Mouse (Mus musculus) kidney, adult 18-20 months (tissue): Measurements from ENCODE around the gene Igsf6.
A peak's percentile ranks its signal among the peaks of the same experiment; 100 is the strongest.

Experiments used
- DNase-seq: peaks from one replicate; pipeline ENCODE4 v3.0.0; 2021

Gene Igsf6

GRCm38 (mm10) chr7:121074281-121074680 is at the start of gene Igsf6:
TSS of gene Igsf6 (minus strand) at chr7:121074572.
- DNase-seq = peak; percentile 39

- DNase-seq = peak; percentile 85
Observed at GRCm38 (mm10) chr7:121120143-121120818, 45.9 kb upstream of the Igsf6 start.

DNA sequence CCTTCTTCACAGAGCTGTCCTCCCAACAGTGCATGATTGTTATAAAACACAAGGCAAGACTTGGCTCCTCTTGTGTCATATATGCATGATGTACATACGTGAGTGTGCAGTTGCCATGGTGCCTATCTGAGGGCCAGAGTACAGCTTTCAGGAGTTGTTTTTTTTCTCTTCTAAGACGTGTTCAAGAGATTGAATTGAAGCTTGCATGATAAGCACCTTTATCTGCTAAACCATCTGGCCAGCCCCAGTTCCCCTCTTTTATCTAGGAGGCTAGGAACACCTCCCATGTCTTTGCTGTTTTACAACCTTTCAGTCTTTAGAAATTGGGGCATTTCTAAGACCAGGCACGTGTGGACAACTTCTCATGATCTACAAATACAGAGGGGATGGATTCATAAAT is 37.4 kb upstream of the Igsf6 start:
- DNase-seq = no peak

- DNase-seq = no peak
Observed at GRCm38 (mm10) chr7:121111321-121111720, 36.9 kb upstream of the Igsf6 start.

DNA sequence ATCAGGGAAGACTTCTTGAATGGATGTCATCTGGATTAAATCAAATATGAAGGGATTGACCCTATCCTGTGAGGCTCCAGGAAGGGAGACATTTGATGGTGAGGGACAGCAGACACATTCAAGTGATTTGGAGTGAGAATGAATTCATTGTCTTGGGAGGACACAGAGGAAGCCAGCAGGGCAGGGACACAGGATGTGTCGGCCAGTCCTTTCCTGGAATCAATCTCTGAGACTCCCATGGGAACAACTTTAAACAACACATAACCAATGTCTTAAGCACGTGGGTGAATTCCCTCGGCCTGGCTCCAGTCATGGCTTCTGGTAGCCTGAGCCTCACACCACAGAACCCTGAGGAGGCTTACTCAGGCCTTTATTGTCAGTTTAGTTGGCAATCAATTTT is 33.5 kb upstream of the Igsf6 start:
- DNase-seq = peak; percentile 5

DNA sequence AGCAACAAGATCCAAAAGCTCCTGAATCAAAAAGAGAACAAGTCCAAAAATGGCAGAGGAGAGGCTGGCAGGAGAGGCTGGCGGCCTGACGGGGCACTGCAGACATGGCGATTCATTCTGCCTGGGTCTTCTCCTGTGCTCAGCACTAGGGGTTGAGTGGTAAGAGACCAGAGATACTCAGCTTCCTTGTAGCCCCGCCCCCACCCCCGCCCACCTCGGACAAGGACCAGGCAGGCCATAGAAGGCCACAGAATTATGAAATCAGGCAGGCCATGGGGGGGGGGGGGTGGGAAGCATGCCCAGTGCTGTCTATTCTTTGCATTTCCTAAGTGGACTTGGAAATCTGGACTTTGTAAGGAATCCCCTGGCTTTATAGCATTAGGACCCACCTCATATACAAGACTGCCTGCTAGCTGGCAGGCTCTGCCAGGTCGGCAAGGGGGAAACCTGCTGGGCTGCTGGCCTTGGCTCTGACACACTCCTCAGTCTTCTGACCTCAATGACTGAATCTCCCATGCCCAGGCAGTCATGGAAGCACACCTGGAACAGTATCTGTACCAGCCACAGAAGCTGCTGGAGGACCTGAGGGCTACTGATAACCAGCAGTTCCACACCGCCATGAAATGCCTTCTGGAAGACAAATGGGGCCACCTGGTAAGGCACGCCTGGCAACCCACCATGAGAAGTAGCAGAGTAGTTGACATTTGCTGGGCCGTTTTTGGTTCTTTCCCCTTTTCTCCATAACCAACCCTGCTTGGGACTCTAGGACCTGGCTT is 24.4 kb upstream of the Igsf6 start:
- DNase-seq = no peak

- no peak for DNase-seq
Observed at GRCm38 (mm10) chr7:121093026-121093425, 18.7 kb upstream of the Igsf6 start.

DNA sequence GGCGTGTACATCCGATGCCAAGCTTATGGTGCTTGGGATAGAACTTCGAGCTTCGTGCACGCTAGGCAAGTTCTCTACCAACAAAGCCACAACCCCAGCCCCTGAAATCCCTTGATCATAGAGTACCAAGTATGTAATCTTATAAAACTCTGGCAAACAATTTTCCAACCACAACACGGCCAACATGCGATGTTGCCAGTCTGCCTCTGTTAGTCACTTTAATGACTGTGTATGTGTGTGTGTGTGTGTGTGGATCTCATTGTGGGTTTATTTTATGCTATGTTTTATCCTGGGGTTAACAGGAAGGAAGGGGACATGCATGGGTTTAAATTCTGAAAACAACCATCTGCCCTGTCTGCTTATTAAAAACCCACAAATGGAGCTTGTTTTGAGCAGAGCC is 16.4 kb upstream of the Igsf6 start:
- DNase-seq = no peak

DNA sequence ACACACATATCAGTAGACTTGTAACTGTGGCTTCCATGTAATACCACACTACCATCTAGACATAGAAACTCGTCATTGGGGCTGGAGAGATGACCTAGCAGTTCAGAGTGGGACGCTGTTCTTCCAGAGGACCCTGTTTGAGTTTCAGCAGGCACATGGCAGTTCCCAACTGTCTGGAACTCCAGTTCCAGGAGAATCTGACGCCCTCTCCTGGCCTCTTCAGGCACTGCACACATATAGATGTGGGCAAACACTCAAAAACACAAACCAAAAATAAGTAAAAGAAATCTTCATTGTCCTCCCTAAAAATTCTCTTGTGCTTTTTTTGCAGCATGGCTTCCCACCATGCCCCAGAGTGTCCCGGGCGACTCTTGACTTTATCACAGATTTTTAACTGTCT is 14.4 kb upstream of the Igsf6 start:
- no peak for DNase-seq

GRCm38 (mm10) chr7:121085500-121085899 is 11.1 kb upstream of the Igsf6 start:
- DNase-seq = no peak

GRCm38 (mm10) chr7:121084840-121085453 is 10.6 kb upstream of the Igsf6 start:
- no peak for DNase-seq

GRCm38 (mm10) chr7:121082949-121083513 is 8.7 kb upstream of the Igsf6 start:
- DNase-seq = no peak

DNA sequence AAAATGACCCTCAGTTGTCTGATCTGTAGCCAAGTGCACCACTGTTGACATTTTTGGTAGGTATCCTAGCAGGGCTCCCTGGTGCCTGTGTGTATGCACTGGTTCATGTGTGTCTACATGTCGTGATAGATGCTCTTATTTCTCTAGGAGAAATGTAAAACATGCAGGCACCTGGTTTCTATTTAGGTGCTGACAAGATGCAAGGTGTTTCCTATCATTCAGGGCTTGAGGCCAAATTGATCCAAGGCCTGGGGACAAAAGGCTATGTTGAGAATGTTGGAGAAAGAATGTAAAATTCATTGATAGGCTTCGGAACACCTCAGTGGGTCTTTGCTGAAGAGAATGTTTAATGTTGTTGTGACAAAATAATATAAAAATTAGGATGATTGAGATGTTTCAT is 7.4 kb upstream of the Igsf6 start:
- no peak for DNase-seq

DNA sequence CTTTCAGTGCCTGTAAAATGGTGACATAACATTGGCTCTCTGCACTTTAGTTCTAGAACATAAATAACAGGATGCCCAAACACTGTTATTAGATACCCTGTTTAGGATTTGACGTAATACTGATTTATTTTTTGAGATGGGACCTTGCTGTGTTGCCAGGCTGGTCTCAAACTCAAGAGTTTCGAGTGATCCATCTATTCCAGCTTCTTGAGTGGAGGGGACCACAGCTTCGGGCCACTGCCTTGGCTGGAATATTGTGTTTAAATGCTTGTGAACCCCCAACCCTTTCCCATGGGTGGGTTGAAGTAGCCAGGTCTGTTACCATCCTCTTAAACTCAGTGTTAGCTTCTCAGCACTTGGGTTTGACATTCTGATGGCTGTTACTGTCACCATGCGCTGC is 7.0 kb upstream of the Igsf6 start, which contains the start of gene Otoa:
Gene Otoa, plus strand, starts transcription at position 301 of the 400 bp plus-strand sequence.
- no peak for DNase-seq

GRCm38 (mm10) chr7:121077829-121078228 is 3.5 kb upstream of the Igsf6 start:
- DNase-seq = peak; percentile 63

DNA sequence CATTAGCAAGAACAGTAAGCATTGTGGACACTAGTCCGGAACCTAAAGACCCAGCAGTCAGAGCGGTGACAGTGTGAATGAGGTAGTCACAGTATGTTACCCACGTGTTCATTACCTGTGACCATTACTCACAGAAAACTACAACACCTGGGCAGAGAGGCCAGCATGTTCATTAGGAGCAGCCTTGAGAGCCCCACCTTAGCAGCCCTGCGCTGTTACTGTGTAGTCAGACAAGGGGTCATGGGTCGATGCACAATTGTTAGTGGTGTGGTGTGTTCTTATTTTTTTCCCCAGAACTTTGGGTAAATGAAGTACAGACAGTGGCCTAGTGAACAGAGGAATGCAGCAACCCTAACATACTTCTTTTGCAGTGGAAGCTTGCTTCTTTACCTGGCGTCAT is 2.9 kb upstream of the Igsf6 start:
- DNase-seq = no peak

- DNase-seq = no peak
Observed at GRCm38 (mm10) chr7:121075416-121075815, 1.0 kb upstream of the Igsf6 start.

DNA sequence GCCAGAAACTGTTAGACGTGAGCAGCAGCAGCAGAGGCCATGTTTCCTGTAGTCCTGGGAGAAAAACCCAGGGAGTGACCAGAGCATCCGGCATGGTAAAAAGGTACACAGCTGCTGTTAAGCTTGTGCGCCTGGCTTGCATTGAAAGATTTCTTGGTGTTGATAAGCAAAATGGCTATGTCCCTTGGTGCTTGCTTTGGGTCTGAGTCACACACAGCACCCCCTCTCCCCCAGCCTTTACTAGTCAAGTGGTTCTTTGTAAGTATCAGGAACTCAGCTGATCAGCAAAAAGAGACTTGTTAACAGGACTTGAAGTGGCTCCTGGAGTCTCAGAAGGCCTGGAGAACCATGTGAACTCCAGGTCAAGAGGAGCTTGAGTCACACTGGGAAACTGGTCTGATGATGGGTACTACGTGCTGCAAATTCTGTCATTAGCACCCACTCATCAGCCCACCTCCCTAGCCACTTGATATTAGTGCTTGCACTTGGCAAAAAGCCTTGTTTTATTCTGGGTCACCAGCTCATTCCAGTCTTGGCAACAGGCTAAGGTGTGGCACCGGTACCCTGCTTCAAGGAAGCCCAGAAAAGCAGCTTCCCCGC is 529 bp upstream of the Igsf6 start:
- DNase-seq = no peak

GRCm38 (mm10) chr7:121072506-121072905 is 1.9 kb downstream of the Igsf6 start:
- no peak for DNase-seq

DNA sequence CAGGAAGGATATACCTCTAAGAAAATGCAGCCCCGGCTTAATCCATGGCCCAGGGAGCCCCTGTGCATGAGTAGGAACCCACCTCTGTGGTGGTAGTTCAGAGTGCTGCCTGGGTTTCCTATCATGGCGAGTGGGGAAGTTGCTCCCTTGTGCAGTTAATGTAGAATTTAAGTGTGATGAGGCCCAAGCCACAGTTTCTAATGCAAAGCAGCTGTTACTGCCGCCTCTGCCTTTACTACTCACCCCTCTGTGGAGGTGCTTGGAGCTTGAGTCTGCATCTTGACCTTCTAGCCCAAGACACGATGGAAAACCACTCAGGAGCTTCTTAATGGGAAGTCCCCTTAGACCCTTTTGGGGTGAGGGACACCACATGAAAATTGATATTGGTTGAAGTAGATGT is 3.1 kb downstream of the Igsf6 start:
- no peak for DNase-seq

- DNase-seq = no peak
Observed at GRCm38 (mm10) chr7:121064309-121064708, 10.1 kb downstream of the Igsf6 start.

DNA sequence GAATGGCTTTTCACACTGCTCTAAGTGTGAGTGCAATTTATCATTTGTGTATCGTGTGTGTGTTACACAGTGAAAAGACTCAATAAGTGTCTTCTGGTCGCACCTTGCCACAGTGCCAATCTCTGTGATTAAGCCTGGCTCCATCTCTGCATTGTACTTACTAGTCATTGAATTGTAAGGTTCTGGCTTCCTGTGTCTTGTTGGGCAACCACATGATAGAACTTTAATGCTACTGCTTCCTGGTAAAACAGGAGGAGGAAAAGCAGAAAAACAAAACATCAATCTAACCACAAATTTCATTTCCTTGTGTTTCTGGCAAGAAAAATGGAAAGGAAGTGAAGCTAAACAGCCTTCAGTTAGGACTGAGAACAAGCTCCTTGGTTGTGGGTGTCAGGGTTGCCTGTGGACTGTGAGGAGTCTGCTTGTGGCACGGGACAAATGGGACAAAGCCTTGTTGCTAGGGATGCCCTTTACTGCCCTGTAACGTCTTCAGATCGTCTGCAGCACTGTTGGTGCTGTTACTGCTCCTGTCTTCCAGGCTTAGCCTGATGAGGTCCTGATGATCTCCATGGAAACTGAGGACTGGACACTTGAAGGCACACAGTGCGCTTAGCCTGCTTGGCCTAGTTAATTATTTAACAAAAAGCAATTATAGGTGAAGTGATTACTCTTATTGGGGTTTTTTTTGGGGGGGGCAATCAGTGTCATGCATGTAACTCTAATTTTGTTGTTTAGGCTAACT is 14.7 kb downstream of the Igsf6 start:
- DNase-seq = no peak

DNA sequence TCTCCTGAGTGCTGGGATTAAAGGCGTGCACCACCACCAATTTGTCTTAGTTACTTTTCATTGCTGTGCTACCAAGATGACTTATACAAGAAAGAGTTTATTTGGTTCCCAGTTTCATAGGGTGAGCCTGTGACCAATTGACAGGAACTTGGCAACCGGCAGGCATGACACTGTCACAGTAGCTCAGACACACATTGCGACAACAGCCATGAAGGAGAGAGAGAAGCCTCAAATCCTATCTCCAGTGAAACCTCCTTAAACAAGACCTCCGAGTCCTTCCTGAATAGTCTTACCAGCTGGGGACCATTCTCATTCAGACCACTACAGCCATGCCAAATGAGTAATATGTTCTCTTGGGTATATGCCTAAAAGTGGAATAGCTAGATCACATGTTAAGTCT is 21.3 kb downstream of the Igsf6 start:
- DNase-seq = no peak
